Mouse (Mus musculus) regulatory T cell (primary cell): ENCODE data around the gene Nom1.

Experiments
- in situ Hi-C: fragments of 300-600 bp; cut with MboI, MseI; formaldehyde crosslinking; loops from one replicate; pipeline ENCODE4 v1.15.1; 2025; ENCODE audit warnings: high pct_unique_total_duplicates

The Nom1 gene

DNA sequence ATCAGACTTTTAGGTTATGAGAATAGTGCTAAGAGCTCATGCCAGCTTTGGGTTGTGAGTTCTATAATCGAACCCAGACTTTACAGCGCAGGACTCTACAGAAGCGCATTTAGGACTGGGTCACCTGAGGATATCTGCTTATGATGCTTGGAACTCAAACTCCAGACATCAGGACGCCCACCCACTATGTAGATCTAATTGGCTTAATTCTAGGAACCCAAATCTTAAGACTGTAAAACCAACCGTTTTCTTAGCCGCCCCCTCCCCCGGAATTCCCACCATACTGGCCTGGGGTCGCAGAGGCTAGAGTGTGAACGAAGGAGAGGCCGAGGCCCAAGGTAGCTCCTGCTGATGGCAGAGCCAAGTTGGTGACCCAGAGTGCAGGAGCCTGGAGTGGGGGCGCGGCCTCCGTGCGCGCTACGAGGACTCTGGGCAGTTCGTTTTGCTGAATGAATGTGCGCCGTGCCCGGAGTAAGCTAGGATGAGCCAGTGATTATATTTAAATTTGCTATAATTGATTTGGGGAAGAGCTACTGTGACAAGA, 36.5 kb downstream of the Nom1 start:
- in situ Hi-C loops: no loop called here

DNA sequence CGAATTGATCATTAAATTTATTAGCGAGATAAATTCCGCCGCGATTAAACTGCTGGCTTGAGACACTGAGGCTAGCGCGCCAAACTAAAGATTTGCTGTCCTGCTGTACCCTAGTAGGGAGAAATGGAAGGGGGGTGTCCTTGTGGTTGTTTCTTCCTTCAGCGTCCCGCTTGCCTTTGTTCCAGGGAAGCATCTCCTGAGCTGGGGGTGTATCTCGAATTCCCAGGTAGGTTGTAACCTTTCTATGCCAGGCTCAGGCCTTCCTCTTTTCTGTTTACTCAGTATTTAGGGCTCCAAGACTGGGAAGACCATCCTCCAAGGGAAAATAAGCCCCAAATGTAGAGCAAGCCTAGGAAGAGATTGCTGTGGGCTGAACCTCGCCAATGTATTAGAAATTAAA, 36.9 kb downstream of the Nom1 start:
- in situ Hi-C loops: no loop called here

DNA sequence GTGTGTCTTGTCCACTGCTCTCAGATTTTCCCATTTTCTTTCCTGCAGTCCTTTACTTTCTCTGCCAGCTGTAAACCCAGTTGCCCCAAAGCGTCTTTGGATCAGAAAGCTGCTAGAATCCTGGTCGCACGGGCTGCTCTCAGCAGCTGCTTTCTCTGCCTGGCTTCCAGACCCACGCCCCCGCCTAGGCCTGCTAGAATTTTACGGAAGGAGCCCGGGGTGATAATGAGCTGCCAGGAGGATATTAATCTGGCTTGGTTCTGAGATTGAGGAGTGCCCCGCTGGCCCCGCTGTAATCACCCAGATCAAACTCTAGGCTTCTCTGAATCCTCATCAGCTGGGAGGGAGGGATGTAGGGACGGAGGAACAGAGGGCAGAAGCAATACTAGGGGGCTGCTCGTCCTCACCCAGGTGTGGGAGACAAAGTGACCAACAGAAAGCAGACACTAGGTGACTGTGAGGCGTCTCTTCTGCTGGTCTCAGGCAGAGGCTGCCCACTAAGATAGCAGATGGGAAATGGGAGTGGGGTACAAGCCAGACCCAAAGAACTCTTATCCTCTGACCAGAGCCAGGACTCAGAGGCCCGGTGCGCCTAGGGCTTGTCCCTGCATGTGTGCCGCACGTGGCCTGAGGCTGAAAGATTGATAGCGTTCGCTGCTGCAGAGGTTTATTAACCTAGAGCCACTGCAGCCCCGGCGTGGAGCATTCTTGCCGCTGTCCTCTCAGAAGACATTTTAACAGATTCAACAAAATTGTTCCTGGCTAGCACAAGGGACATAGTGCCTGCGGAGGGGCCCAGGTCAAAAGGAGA, 37.6 kb downstream of the Nom1 start:
- in situ Hi-C loops: no loop called here

DNA sequence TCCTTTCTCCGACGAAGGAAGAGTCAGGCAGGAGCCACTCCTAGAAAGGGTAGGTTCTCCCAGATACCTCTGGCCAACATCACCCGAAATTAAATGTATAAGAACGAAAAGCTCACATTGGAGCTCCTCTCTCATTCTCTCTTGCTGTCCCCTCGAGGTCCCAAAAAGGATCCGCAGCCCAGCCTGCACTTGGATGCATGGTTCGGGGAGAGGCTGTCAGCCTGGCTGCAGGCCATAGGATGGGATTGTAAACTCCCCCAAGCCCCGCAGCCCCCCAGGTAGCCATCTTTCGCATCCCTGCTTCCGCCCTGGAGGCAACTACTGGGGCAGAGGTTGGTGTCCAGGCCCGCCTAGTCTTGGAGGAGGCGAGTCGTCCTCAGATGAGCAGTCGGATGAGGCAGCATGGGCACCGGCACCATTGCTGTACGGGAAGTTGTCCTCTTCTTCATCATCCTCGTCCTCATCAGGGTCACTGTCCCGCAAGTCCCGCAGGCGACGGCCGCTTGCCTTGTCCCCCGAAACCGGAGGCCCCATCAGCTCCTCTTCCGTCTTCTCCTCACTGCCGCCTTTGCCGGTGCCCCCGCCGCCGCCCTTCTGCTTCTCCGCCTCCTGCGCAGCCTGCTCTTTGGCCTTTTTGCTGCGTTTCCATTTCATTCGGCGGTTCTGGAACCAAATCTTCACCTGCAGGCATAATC, 39.2 kb downstream of the Nom1 start:
- in situ Hi-C loops: no loop called here

DNA sequence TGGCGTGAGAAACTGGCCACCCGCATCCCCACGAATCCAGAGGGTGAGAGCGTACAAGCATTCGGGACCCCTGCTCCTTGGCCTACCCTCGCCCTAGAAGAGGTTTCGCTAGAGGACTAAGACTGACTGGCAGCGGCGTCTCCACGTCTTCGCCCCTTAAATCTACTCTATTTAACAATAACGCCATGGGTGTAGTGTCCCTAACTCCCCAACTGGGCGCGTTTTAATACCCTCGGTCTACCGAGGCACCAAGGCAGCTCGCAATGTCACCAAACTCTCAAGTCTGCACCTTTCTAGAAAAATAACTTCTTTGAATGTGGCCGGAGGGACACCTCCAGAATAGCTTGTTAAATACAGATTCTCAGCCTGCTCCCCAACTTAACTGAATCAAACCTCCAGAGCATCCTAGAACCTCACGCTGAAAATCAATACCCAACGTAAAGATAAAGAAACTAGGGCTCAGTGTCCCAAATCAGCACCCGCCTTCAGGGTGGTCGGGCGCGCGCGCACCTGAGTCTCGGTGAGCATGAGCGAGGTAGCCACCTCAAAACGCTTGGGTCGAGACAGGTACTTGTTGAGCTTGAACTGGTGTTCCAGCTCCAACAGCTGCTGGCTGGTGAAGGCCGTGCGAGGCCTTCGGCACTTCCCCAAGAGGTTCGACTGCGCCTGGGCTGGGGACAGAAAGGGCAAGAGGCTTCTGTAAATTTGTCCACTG, 39.9 kb downstream of the Nom1 start:
- in situ Hi-C loops: no loop called here

DNA sequence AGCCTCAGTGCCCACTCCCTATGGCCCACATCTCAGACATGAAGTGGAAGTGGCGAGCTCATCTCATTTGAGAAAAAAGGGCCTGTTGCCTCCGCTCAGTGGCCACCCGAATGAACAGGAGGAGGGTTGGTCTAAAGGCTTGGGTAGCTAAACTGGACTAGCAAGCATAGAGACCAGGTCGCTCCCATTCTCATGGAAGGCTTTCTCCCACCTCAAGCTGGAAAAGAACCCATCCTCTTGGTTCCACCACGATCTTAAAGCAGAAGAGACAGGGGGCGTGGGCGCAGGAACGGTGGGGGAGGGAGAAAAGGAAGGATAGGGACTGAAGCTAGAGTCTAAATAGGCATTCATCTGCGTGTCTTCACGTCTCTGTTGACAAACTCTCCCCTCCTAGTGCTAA, 40.6 kb downstream of the Nom1 start:
- in situ Hi-C loops: no loop called here

DNA sequence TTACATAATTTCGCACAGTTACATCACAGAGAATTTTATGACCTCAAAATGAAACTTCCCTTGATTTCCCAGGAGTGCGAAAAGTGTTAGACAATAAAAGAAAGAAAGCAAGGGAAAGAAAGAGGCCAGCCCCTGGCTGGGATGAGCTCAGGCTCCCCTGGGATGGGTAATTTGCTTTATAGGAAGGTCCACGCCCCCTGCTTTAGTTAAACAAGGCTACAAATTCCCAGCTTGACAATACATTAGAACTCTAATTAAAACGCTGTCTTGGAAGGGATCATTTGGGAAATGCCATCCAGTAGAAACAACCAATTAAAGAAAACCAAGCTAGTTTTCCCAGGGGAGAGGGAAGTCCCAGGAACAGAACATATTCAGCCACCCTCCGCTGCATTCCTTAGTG, 41.1 kb downstream of the Nom1 start:
- in situ Hi-C loops: no loop called here

DNA sequence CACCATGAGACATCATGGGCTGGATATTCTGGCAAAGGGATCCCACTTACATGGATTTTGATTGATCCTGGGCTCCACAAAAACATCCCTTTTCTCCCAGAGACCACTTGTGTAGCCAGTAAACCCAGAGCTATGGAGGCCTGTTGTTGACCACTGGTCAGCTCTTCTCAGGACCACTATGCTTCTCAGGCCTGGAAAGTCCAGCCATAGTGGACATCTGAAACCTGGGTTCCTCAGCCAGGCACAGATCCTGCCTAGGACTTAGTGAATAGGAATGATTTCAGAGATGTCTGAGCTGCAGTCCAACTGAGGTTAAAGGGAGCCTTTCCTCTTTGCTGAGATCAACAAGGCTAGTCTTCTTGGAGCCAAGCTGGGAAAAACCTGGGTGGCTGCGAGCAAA, 41.6 kb downstream of the Nom1 start:
- in situ Hi-C loops: no loop called here

DNA sequence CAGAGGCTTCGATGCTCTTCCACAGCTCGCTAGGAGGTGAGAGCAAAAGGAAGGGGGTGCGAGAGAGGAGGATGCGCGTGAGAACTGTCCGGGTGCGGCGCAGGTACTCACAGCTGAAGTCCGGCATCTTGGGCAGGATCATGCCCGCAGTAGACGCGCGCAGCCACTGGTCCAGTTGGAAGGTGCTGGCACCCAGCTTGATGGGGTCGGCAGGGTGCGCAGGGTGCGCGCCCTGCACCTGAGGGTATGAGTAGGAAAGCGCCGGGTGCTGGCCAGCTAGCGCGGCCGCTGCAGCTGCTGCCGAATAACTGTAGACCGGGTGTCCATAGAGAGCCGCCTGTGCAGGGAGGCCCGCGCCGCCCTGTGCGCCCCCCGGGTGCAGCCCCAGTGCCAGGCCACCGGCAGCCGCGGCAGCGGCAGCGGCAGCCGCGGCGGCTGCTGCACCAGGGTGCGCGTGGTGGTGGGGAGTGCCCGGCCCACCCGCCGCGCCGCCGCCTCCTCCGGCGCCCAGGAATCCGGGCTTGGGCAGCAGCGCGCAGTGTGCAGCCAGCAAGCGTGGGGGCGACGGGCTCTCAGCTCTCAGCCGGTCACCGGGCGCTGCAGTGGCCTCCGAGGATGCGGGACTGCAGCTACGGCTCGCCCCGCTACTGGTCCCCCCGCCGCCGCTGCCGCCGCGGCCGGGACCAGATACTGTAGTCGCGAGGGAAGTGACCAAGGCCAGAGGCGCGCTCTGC, 43.2 kb downstream of the Nom1 start:
- in situ Hi-C loops: no loop called here

DNA sequence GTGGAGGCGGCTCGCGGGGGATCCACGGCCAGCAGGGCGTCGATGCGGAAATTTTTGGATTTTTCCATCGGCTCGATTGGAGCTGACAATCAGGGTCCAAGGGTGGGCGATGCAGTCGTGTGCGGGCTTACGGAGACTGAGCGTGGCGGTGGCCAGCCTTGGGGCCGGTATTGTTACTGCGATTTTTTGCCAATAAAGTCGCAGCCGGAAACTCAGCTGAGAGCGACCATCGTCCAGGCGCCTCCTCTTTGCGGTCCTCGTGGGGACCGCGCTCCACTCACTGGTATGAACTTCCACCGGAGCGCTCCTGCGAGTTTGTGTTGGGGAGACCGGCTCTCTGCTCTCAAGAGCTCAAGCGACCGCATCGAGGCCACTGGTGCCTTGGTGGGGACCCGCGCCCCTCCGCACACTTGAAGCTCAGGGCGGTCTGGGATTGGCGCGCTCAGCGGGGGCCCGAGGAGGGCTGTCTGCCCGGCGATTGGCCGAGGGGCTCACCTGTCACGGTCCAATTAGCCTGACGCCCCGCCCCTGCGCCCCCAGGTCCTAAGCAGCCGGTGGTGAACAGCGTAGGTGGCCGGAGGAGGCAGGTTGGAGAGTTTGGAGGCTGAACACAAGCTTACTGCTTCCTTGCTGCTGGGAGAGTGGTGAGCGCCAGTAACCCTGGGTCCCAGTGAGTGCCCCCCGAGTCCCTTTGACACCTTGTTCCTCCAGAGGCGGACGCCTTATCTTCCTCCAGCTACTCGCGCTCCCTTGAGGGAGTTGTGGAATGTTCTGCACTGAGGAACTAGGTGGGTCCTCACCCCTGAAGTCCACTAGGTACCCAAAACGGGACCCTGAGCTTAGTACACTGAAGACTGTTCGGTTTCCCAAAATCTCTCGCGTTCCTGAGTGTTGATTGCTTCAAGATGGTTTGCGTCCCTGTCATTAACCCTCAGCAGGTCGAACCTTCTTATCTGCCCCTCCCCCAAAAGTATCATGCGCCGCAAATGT, 44.0 kb downstream of the Nom1 start, which contains the start of gene Mnx1:
Gene Mnx1 (minus strand): TSS at position 263 of the 990 bp plus-strand sequence.
- in situ Hi-C loops: no loop called here

DNA sequence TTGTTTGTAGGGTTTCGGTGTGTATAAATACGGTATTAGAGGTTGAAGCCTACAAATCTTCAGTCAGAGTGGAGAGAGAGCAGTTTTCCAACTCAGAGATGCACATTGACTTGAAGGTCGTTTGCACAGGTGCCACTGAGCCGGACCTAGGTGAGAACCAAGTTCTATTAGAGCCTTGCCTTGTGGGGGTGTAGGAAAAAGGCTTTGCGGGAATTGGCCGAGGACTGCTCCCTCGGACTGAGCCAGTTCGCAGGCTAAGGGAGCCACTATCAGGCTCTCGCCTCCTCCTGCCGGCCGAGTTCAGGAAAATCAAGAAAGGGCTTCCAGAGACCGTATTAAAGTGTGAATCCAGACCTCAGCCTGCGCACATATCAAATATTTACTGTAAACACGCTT, 44.7 kb downstream of the Nom1 start:
- in situ Hi-C loops: no loop called here

DNA sequence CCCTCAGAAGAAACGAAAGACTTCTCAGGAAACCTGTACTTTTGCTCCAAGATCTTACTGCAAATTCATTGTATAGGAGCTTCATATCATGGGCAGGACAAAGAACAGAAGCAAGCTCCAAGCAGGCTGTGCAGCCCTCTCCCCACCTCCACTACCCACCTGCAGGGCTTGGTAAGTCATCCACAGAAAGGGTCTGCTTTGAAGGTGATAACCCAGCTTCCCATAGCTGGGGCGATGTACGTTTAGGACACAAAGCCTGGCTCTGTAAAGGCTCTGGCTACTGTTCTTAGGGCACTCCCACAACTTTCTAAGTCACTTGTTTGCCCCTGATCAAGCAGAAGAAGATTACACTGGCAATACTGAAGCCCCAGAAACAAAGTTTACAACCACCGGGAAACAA, 49.3 kb downstream of the Nom1 start:
- in situ Hi-C loops: no loop called here

DNA sequence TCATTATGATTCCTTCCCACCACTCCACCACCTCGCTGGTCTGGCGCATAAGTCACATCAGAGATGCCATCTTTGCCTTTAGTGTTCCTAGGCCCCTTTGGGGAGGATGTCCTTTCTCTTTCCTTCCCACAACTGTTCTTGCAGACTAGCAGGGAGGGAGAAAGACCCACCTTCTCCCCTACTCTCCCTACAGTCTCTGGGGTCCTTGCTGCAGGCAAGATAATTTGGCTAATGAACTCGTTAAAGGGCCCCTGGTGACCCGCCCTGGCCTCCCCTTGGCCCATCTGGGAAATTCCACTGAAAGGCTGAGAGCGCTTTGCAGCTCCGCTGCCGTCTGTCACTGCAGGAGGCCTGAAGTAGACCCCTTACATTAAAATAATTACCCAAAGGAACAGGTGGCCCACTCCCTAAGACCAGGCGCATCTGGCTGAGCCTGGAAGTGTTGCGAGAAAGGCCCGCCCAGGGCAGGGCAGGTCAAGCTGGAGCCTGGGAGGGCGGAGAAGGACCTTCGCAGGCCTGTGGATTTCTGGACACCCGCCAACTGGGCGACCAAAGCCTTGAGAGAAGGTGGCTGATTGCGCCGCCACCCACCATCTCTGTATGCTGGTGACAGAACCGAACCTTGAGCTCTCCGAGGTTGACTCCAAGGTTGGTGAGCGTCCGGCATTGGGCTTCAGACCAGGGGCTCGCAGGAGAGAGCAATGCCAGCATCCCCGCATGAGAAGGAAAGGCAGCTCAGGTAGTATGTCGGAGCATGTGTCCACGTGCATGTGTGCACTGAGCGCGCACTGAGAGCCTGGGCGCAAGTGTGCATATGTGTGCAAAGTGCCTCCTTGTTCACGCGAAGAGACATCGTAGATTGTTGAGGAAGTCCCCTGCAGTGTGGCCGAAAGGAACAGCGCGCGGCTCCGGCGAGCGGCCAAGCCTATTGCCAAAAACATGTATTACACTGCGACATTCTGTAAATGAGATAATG, 50.8 kb downstream of the Nom1 start:
- in situ Hi-C loops: no loop called here

DNA sequence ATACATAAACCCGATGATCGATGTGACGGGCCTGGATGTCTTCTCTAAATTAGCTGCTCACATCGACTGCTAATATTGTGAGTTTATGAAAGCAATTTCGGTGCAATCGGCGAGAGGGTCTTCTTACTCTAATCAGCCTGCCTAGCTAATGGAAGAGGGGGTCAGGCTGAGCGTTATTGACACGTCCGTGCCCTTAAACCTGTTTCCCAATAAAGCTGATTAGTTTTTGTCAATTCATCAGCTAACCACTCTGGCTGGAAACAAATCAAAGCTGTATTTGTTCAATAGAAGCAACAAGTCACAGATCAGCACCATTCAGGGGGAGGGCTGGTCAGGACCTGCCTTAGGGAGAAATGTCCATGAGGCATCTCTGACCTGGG, 51.5 kb downstream of the Nom1 start:
- in situ Hi-C loops: no loop called here

DNA sequence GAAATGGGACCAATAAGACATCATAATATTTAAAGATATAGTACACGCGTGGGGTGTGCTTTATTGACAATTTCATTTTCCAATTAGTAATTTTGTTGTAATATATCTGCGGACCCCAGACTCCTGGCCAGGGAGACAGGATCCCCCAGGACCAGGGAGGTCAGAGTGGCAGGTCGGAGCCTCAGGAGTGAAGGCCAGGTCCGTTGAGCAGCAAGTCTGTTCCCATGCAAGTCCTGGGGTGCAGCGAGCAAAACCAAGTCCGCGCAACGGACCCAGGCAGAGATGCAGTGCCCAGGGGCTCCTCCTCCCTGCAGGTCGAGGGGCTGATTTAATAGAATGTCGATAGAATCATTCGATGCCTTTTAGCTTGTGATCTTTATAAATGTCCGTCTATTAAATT, 52.9 kb downstream of the Nom1 start:
- in situ Hi-C loops: no loop called here

DNA sequence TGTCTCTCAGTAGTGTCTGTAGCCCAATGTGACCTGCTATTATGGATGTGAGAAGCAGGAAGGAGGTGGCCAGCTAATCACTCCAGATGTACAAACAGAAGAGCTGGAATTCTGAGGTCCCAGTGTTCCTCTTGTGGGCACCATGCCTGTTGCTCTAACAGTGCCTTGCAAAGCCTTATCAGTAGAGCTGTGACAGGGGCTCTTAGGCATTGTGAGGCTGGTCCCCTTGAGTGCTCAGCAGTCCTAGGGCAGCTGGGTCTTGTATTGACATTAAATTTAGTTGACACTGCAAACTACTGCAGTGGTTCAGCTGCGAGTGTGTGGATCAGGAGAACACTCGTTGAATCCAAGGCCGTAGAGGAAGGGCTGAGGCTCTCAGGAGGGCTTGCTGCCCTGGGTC, 72.5 kb downstream of the Nom1 start:
- in situ Hi-C loops: loop anchor here (25.0 kb wide), 1 partner anchor 1045 kb away; the partner anchor contains the start of gene Shh
